Mouse (Mus musculus) forebrain, embryonic 15.5 days (tissue): ENCODE measurements at regions not wholly inside any gene's neighbourhood (a gene's known extent, or its start where the extent isn't known, plus 50 kb on each side); places are given as distances from the start of the nearest gene placed in this dataset.

ENCODE experiments used
- ATAC-seq: fragments of 200-750 bp; cut with Nextera tagmentation; replicated peaks from 2 replicates; pipeline ENCODE4 v1.8.0; 2017; ENCODE audit warnings: mild to moderate bottlenecking, moderate TSS enrichment, moderate library complexity
- H3K27ac ChIP-seq: fragments of 300-500 bp; sonication (generic); replicated peaks from 2 replicates; pipeline ENCODE4 v1.5.1; 2015; ENCODE audit warnings: mild to moderate bottlenecking, inconsistent platforms
- H3K27me3 ChIP-seq: fragments of 300-500 bp; sonication (generic); 2 replicates; pipeline ENCODE4 v1.6.1; 2015; ENCODE audit warnings: inconsistent platforms
- H3K36me3 ChIP-seq: fragments of 300-500 bp; sonication (generic); 2 replicates; pipeline ENCODE4 v1.6.1; 2015; ENCODE audit warnings: mild to moderate bottlenecking, inconsistent platforms
- H3K4me1 ChIP-seq: fragments of 300-500 bp; sonication (generic); 2 replicates; pipeline ENCODE4 v1.6.1; 2015; ENCODE audit warnings: inconsistent platforms
- H3K4me2 ChIP-seq: fragments of 300-500 bp; sonication (generic); replicated peaks from 2 replicates; pipeline ENCODE4 v1.6.1; 2015; ENCODE audit warnings: mild to moderate bottlenecking, inconsistent platforms
- H3K4me3 ChIP-seq: fragments of 300-500 bp; sonication (generic); 2 replicates; pipeline ENCODE4 v1.5.1; 2015; ENCODE audit warnings: mild to moderate bottlenecking, inconsistent platforms
- H3K9ac ChIP-seq: fragments of 300-500 bp; sonication (generic); replicated peaks from 2 replicates; pipeline ENCODE4 v1.6.1; 2015; ENCODE audit warnings: mild to moderate bottlenecking, inconsistent platforms
- H3K9me3 ChIP-seq: fragments of 300-500 bp; sonication (generic); 2 replicates; pipeline ENCODE4 v1.6.1; 2016; ENCODE audit warnings: inconsistent platforms
- WGBS: fragments of 180-500 bp; shearing (Covaris S2); methylation state at CpG from one replicate; pipeline ENCODE4 v1.1.7; 2015; ENCODE audit warnings: mixed read lengths; 5-methylcytosine and 5-hydroxymethylcytosine counted together

DNA sequence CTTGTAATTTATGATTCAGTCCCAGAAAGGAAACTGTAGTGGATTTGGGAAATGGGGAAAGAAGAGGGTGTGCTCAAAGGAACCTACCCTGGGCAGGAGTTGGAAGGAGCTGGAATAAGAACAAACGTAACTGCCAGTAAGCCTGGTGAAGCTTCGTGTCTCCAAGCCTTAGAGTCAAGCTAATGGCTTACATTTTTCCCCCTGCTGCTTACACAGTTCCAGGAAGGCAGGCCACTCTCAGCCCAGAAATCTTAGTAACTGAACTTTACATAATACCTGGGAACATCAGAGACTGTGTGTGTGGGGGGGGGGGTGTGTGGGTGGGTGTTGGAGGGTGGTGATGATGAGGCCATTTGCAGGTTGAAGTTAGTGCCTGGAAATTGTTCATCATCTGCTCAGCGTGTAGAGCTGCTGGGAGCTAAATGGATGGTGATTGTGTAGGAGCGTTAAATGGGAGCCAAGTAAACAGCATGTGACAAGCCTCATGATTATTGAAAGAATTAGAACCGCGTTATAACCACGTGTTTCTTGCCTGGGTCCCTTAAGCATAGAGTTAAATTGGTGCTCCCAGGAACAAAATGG lies 357.1 kb upstream of the Slc30a5 start:
- Histone ChIP-seq H3K4me3 (no peak overlapping the region), H3K4me2 (no peak overlapping the region), H3K9ac (no peak overlapping the region), H3K27me3 (no peaks in the 10 kb centered on the region), H3K27ac (no peak overlapping the region), H3K36me3 (no peaks in the 10 kb centered on the region), H3K4me1 (no peaks in the 10 kb centered on the region), H3K9me3 (no peaks in the 10 kb centered on the region)
- WGBS, result 79% methylated on average over 7 of the region's 7 CpGs
- no peak for ATAC-seq

DNA sequence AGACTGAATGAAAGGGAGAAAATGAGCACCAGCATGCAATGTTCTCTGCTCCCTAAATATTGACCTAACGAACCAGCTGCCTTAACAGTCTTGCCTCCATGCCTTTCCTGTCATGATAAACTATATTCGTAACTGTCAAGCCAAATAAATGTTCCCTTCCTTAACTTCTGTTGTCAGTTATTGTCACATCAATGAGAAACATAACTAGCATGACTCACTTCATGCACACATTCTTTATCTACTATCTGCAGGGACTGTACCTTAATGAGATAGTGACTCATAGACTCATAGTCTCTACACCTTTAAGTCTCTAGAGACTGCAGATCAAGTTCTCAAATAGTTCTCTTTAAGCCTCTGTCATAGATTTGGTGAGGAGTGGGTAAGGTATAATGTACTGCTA lies 349.2 kb upstream of the Slc30a5 start:
- Histone ChIP-seq H3K4me1 (no peaks in the 10 kb centered on the region), H3K9ac (no peak overlapping the region), H3K27me3 (no peaks in the 10 kb centered on the region), H3K9me3 (no peaks in the 10 kb centered on the region), H3K4me2 (no peak overlapping the region), H3K4me3 (no peak overlapping the region), H3K36me3 (no peaks in the 10 kb centered on the region), H3K27ac (no peak overlapping the region)
- WGBS, result 77% methylated on average over 2 of the region's 2 CpGs
- ATAC-seq, result no peak

- no peaks in the 10 kb centered on the region for H3K9me3 ChIP-seq
- peak; percentile 71 for ATAC-seq
- no peak overlapping the region for H3K27ac ChIP-seq
- no peaks in the 10 kb centered on the region; the same call in 1 of the 2 replicates for H3K27me3 ChIP-seq
- no peak overlapping the region for H3K4me2 ChIP-seq
- H3K9ac ChIP-seq, result no peak overlapping the region
- no peaks in the 10 kb centered on the region for H3K36me3 ChIP-seq
- WGBS, result 8% methylated on average over 8 of the region's 8 CpGs
- H3K4me1 ChIP-seq, result peaks cover 13% of the 10 kb centered on the region
- no peak overlapping the region for H3K4me3 ChIP-seq
Measured at GRCm38 (mm10) chr13:101175017-101175689, 341.9 kb upstream of the Slc30a5 start.

GRCm38 (mm10) chr13:101161768-101162167 lies 328.5 kb upstream of the Slc30a5 start:
- 68% methylated on average over 2 of the region's 2 CpGs for WGBS
- Histone ChIP-seq H3K4me2 (no peak overlapping the region), H3K27ac (no peak overlapping the region), H3K9ac (no peak overlapping the region), H3K27me3 (no peaks in the 10 kb centered on the region), H3K4me3 (no peak overlapping the region), H3K36me3 (no peaks in the 10 kb centered on the region), H3K9me3 (no peaks in the 10 kb centered on the region), H3K4me1 (no peaks in the 10 kb centered on the region)
- no peak for ATAC-seq

GRCm38 (mm10) chr13:101159878-101160277 lies 326.7 kb upstream of the Slc30a5 start:
- 91% methylated on average over 3 of the region's 3 CpGs for WGBS

GRCm38 (mm10) chr13:101153760-101154159 lies 320.5 kb upstream of the Slc30a5 start:
- ATAC-seq, result no peak

More at GRCm38 (mm10) chr13:101159878-101160277, 326.7 kb upstream of the Slc30a5 start:
- Histone ChIP-seq H3K27me3 (no peaks in the 10 kb centered on the region), H3K27ac (no peak overlapping the region), H3K4me1 (no peaks in the 10 kb centered on the region), H3K4me2 (no peak overlapping the region), H3K4me3 (no peak overlapping the region), H3K9me3 (no peaks in the 10 kb centered on the region), H3K9ac (no peak overlapping the region), H3K36me3 (no peaks in the 10 kb centered on the region)
- ATAC-seq, result no peak

GRCm38 (mm10) chr13:101142761-101143160 lies 309.5 kb upstream of the Slc30a5 start:
- Histone ChIP-seq H3K27ac (no peak overlapping the region), H3K9ac (no peak overlapping the region), H3K4me2 (no peak overlapping the region), H3K4me1 (no peaks in the 10 kb centered on the region), H3K4me3 (no peak overlapping the region), H3K9me3 (no peaks in the 10 kb centered on the region), H3K36me3 (no peaks in the 10 kb centered on the region), H3K27me3 (no peaks in the 10 kb centered on the region)
- 76% methylated on average over 3 of the region's 3 CpGs for WGBS
- no peak for ATAC-seq

More at GRCm38 (mm10) chr13:101153760-101154159, 320.5 kb upstream of the Slc30a5 start:
- H3K27me3 ChIP-seq, result no peaks in the 10 kb centered on the region
- no peaks in the 10 kb centered on the region for H3K36me3 ChIP-seq
- no peak overlapping the region for H3K27ac ChIP-seq
- no peak overlapping the region for H3K9ac ChIP-seq
- H3K4me3 ChIP-seq, result no peak overlapping the region
- H3K4me2 ChIP-seq, result no peak overlapping the region
- no peaks in the 10 kb centered on the region for H3K4me1 ChIP-seq
- no peaks in the 10 kb centered on the region for H3K9me3 ChIP-seq

DNA sequence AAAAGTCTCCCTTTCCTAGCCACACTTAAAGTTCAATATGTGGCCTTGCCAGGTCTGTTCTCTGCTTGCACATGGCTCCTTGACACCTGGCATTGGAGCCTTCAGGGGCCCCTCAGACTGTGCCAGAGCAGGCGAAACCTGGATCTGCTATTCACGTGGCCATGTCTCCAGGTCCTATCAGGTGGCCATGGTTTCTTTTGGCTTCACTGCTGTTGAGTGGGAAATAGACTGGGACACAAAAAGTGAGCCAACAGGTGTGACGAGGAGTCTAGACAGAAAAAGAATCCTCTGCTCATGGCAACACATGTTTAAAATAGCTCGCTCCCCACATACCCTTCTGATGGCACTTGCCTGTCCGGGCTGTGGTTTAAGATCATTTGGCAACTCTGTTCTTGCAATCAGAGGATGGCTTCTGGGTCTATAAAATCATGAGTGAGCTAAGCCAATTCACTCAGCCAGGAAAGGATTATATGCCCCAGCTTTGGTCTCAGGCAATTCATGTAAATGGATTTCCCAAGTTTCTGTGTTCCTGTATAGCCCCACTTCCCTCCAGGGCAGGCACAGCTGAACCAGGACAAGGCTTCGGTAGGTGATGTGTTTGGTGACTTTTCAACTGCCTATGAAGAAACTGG lies 309.0 kb upstream of the Slc30a5 start:
- Histone ChIP-seq H3K27ac (no peak overlapping the region), H3K4me2 (no peak overlapping the region), H3K36me3 (no peaks in the 10 kb centered on the region), H3K4me3 (no peak overlapping the region), H3K27me3 (no peaks in the 10 kb centered on the region), H3K9me3 (no peaks in the 10 kb centered on the region), H3K4me1 (no peaks in the 10 kb centered on the region), H3K9ac (no peak overlapping the region)
- ATAC-seq, result no peak
- WGBS, result 94% methylated on average over 6 of the region's 6 CpGs

- ATAC-seq, result no peak
- no peak overlapping the region for H3K27ac ChIP-seq
- WGBS, result 72% methylated on average over 3 of the region's 3 CpGs
- no peak overlapping the region for H3K4me2 ChIP-seq
- H3K9ac ChIP-seq, result no peak overlapping the region
- no peaks in the 10 kb centered on the region for H3K27me3 ChIP-seq
- no peaks in the 10 kb centered on the region for H3K4me1 ChIP-seq
- H3K36me3 ChIP-seq, result no peaks in the 10 kb centered on the region
- no peak overlapping the region for H3K4me3 ChIP-seq
- no peaks in the 10 kb centered on the region for H3K9me3 ChIP-seq
Measured at GRCm38 (mm10) chr13:101129466-101129865, 296.2 kb upstream of the Slc30a5 start.

DNA sequence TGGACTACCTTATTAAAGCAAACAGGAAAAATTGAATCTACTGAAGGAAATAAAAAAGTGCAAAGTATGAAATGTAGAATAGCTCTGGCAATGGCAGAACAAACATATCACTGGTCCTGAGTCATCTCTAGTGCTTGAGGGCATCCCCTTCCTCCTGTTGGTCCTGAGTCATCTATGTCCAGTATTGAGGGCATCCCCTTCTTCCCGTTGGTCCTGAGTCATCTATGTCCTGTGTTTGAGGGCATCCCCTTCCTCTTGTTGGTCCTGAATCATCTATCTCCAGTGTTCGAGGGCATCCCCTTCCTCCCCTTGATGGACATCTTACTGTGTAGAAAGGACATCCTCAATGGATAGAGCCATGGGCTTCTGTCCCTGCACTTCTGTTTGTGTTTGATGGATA lies 294.6 kb upstream of the Slc30a5 start:
- no peak overlapping the region for H3K4me3 ChIP-seq
- no peaks in the 10 kb centered on the region for H3K36me3 ChIP-seq
- H3K4me2 ChIP-seq, result no peak overlapping the region
- no peaks in the 10 kb centered on the region for H3K4me1 ChIP-seq
- H3K9me3 ChIP-seq, result no peaks in the 10 kb centered on the region
- ATAC-seq, result no peak
- no peak overlapping the region for H3K9ac ChIP-seq
- H3K27ac ChIP-seq, result no peak overlapping the region
- WGBS, result 87% methylated on average over 2 of the region's 2 CpGs
- H3K27me3 ChIP-seq, result no peaks in the 10 kb centered on the region

GRCm38 (mm10) chr13:101127262-101127661 lies 294.0 kb upstream of the Slc30a5 start:
- Histone ChIP-seq H3K4me3 (no peak overlapping the region), H3K9ac (no peak overlapping the region), H3K4me2 (no peak overlapping the region), H3K27me3 (no peaks in the 10 kb centered on the region), H3K36me3 (no peaks in the 10 kb centered on the region), H3K9me3 (no peaks in the 10 kb centered on the region), H3K4me1 (no peaks in the 10 kb centered on the region), H3K27ac (no peak overlapping the region)
- WGBS, result 64% methylated on average over 3 of the region's 3 CpGs
- ATAC-seq, result no peak

DNA sequence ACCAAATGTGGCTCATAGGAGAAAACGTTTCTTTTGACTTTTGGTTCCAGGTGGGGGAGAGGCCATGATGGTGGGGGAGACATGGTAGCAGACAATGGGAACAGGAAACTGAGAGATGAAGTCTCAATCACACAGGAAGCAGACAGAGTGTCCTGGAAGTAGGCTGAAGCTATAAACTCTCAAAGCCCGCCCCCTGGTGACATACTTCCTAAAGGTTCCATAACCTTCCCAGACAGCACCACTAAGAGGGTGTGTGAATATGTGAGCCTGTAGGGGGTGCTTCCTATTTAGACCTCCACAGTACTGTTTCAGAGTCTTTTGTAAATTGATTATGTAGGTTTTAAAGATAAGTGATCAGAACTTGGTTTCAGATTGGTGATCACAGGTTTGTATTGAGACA lies 284.1 kb upstream of the Slc30a5 start:
- H3K36me3 ChIP-seq, result no peaks in the 10 kb centered on the region
- H3K27ac ChIP-seq, result no peak overlapping the region
- H3K4me3 ChIP-seq, result no peak overlapping the region
- H3K4me2 ChIP-seq, result no peak overlapping the region
- no peaks in the 10 kb centered on the region for H3K4me1 ChIP-seq
- H3K9me3 ChIP-seq, result no peaks in the 10 kb centered on the region
- 91% methylated on average over 2 of the region's 2 CpGs for WGBS
- no peaks in the 10 kb centered on the region for H3K27me3 ChIP-seq
- no peak overlapping the region for H3K9ac ChIP-seq
- ATAC-seq, result no peak
